Mouse (Mus musculus) left cerebral cortex, adult 2 months (tissue): ENCODE results near the gene Brpf3. TPM values are rescaled to one million over a fixed set of nuclear protein-coding genes. Genes with fewer than 3 reads are reported as not detected.

Experiments used
- DNase-seq, 2 experiments: peaks; one replicate each; pipeline ENCODE4 v3.0.0; 2021 to 2022; ENCODE audit warnings: low spot score in 2 of 2, mixed read lengths in 1 of 2; ENCODE audit errors: extremely low spot score in 1 of 2
- H3K27ac ChIP-seq: fragments of 200-600 bp; 2 replicates; pipeline ENCODE4 v1.8.1; 2022
- H3K4me3 ChIP-seq: fragments of 200-600 bp; 2 replicates; pipeline ENCODE4 v1.8.1; 2022
- CTCF ChIP-seq: fragments of 200-600 bp; IDR thresholded peaks from 2 replicates; pipeline ENCODE4 v1.8.1; 2022; ENCODE audit warnings: antibody characterized with exemption, mild to moderate bottlenecking, moderate library complexity
- intact Hi-C: fragments of 180-260 bp; cut with DNase I; formaldehyde crosslinking; loops from one replicate; pipeline ENCODE4 v1.15.1; 2025
- total RNA-seq, 2 experiments: library from RNA; stranded (reverse); gene quantifications; 2 replicates each; pipeline ENCODE4 v1.2.3; 2021

Brpf3 gene
- total RNA-seq, 2 experiments from 2014 or later: 49.1 to 49.5 TPM

DNA sequence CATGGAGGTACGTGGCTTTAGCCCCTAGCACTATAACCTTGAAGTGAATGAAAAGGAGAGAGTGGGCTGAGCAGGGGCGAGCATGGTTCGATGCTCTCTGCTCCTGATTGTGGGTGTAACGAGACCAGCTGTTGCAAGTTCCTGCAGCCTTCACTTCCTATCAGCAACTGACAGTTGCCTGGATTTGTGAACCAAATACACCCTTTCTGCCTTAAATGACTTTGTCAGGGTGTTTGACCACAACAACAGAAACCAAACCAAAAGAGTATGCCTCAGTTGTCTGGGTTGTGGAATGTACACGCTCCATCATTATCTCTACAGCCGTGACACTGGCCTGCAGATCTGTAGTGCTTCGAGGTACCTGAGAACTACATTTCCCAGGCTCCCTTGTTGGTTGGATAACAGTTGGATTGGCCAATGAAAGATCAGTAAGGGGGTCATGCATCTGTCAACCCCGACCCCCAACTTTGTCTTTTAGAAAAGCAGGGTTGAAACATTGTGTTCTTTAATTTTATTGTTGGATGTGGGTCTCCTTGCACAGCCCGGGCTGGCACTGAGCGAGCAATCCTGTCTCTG lies 83.1 kb downstream of the Brpf3 start:
- H3K4me3 ChIP-seq: no peak overlapping the region
- no peak for DNase-seq
- intact Hi-C loops: no loop called here
- H3K27ac ChIP-seq: no peak overlapping the region
- no peak for TF ChIP-seq CTCF

DNA sequence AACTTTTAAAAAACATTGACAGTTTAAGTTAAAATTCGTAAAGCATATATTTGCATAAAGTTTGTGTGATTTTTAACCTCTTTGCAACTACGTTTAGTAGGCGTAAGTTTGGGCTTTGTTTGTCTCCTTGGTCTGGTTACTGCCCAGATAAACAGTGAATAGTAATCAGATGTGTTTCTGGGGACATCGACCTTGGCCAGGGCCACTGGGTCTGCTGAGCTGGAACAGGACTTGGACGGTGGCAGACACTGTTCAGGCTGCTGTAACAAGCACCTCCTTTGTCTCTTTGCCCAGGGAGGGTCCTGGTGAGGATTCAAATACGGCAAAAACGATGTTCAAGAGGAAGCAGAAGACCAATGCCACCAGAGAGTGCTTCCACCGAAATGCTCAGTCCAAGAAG lies 84.3 kb downstream of the Brpf3 start:
- Histone ChIP-seq H3K27ac (no peak overlapping the region), H3K4me3 (no peak overlapping the region)
- TF ChIP-seq CTCF: no peak
- intact Hi-C loops: no loop called here
- no peak for DNase-seq

DNA sequence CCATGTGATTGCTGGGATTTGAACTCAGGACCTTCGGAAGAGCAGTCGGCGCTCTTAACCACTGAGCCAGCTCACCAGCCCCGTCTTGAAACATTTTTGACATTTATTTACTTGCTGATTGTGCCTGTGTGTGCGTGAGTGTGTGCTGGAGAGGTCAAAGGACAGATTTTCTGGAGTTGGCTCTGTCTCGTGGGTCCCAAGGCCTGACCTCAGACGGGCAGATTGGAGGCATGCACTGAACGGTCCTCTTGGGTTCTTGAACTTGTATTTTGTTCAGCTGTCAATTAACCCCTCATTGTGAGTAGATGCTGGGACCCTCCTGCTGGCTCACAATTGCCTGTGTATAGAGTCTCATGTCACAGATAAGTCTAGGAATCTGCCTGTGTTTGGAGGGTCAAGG lies 85.4 kb downstream of the Brpf3 start:
- Histone ChIP-seq H3K27ac (no peak overlapping the region), H3K4me3 (no peak overlapping the region)
- intact Hi-C loops: no loop called here
- DNase-seq: no peak
- no peak for TF ChIP-seq CTCF

Other genes starting within 250 kb of the Brpf3 start
- gene Clps, start 240.3 kb upstream of the Brpf3 start, total RNA-seq: not detected
- gene Lhfpl5, start 225.4 kb upstream of the Brpf3 start, total RNA-seq: 1 to 10 TPM; 3.3 to 4.7 TPM
- 100 to 1,000 TPM; 106 to 108 TPM for gene Srpk1, start 178.4 kb upstream of the Brpf3 start, total RNA-seq
- gene Slc26a8, start 110.9 kb upstream of the Brpf3 start, total RNA-seq: 1 to 10 TPM; 7.4 to 7.7 TPM
- gene Mapk14, start 109.8 kb upstream of the Brpf3 start, total RNA-seq: 10 to 100 TPM; 86.2 to 88.2 TPM
- 1 to 10 TPM; 1.6 to 3.3 TPM for gene AC170998.1, start 75.0 kb upstream of the Brpf3 start, total RNA-seq
- 1 to 10 TPM; 1.6 to 1.7 TPM for gene Mapk13, start 31.8 kb upstream of the Brpf3 start, total RNA-seq
- under 1 TPM; 0.61 to 0.66 TPM for gene Pnpla1, start 57.3 kb downstream of the Brpf3 start, total RNA-seq
- 10 to 100 TPM in 1 of 2 experiments, 1 to 10 TPM in 1; 9.4 to 11.2 TPM for gene 4930539E08Rik, start 114.2 kb downstream of the Brpf3 start, total RNA-seq
- not detected for gene Pxt1, start 142.8 kb downstream of the Brpf3 start, total RNA-seq
- 10 to 100 TPM; 65.2 to 74.7 TPM for gene Kctd20, start 150.9 kb downstream of the Brpf3 start, total RNA-seq
- gene Stk38, start 206.9 kb downstream of the Brpf3 start, total RNA-seq: 10 to 100 TPM; 53.5 to 58.6 TPM
- 100 to 1,000 TPM; 113 to 114 TPM for gene Srsf3, start 231.5 kb downstream of the Brpf3 start, total RNA-seq